Mouse (Mus musculus) liver, embryonic 14 days (tissue): ENCODE measurements around the gene Wdr66. TPM values are rescaled to one million over a fixed set of nuclear protein-coding genes. Genes with fewer than 3 reads are reported as not detected.

Experiments
- polyA plus RNA-seq: library from polyadenylated mRNA; depleted of rRNA; stranded (reverse); fragments of >200 nt; gene quantifications from 2 replicates; pipeline ENCODE4 v1.2.3, GENCODE M21; 2012; rRNA removed

Wdr66 gene
- polyA plus RNA-seq = 0.10 and 0.13 TPM in 2 replicates

DNA sequence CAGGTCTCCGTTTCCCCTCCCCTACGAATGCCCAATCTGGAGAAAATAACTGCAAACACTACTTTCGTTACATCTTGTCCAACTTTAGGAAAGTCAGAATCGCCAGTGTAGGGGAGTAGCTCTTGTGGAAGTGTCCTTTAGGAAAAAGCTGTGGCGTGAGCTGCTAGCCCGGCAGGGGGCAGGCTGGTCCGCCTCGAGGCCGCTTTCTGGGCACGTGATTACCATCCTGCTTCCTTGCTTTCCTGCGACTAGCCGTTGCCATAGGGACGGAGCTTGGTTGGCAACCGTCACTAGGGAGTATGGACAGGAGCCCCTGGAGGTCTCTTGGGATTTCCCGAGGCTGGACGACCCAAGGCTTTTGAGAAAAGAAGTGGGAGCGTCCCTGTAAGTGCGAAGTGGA is at the start of gene Wdr66:
Gene Wdr66, plus strand, starts transcription at position 269 of the 400 bp plus-strand sequence.

GRCm38 (mm10) chr5:123343707-123344627 is 92.1 kb downstream of the Wdr66 start, which contains the start of gene Bcl7a:
Gene Bcl7a (plus strand): TSS chr5:123343834.

Other genes starting within 250 kb of the Wdr66 start
- 5.8 and 7.5 TPM in 2 replicates for gene Orai1, start 237.0 kb upstream of the Wdr66 start, polyA plus RNA-seq
- gene Morn3, start 205.1 kb upstream of the Wdr66 start, polyA plus RNA-seq = not detected in 2 replicates
- 16.6 and 21.1 TPM in 2 replicates for gene Tmem120b, start 183.7 kb upstream of the Wdr66 start, polyA plus RNA-seq
- gene Rhof, start 119.4 kb upstream of the Wdr66 start, polyA plus RNA-seq = 1.5 and 1.8 TPM in 2 replicates
- 1.8 and 2.9 TPM in 2 replicates for gene Setd1b, start 109.9 kb upstream of the Wdr66 start, polyA plus RNA-seq
- 24.9 and 27.4 TPM in 2 replicates for gene Psmd9, start 82.7 kb upstream of the Wdr66 start, polyA plus RNA-seq
- 27.3 and 27.5 TPM in 2 replicates for gene Hpd, start 69.4 kb upstream of the Wdr66 start, polyA plus RNA-seq
- 5.0 and 5.9 TPM in 2 replicates for gene Bcl7a, start 91.7 kb downstream of the Wdr66 start, polyA plus RNA-seq
- gene Mlxip, start 142.7 kb downstream of the Wdr66 start, polyA plus RNA-seq = 3.4 and 3.6 TPM in 2 replicates
- not detected in 2 replicates for gene Lrrc43, start 237.2 kb downstream of the Wdr66 start, polyA plus RNA-seq
- gene Il31, start 237.4 kb downstream of the Wdr66 start, polyA plus RNA-seq = not detected in 2 replicates